In the genomic region with DNA sequence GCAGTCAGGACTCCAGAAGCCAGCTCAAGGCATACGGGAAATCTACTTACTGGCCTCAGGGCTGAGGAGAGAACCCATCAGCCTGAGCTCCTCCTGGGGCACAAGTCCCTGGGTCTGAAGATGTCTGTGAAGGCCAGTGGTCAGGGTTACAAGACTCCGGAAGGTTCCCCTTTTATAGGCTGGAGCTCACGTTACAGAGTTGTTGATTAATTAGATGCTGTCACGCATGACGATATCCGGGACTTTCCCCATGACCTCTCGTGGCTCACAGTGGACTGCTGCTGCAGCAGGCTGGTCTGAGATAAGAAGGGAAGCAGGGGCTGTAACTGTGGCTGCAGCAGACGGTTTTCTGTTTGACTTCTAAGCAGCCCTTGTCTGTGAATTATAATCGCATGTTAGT, we compare ENCODE assay signal across 9 mouse cellular contexts. TPM values are rescaled to one million over a fixed set of nuclear protein-coding genes. Genes with fewer than 3 reads are reported as not detected.
DNase-seq lines count a peak whose midpoint lies in the region; ATAC-seq and TF ChIP-seq lines count a peak whose summit lies in the region.
"Had no signal": no experiment of that assay in that cellular context is flagged by ENCODE, and none has a peak within 500 bp of the region (broad histone marks: within the 10 kb centered on the region; RNA-seq: fewer than 3 reads in every experiment).

No protein-coding gene starts in this region.

- no peak for TF ChIP-seq RAD21 in CH12.LX (IDR thresholded peaks at IDR 0.05; ENCODE audit: low read depth, low read length)

- ATAC-seq in limb, embryonic 15.5 days (ENCODE audit: insufficient number of reproducible peaks, low FRiP score, low TSS enrichment, low read depth): no peak
- no peak for ATAC-seq in hindbrain, postnatal 0 days
- ATAC-seq in forebrain, embryonic 11.5 days (replicated peaks; ENCODE audit: low FRiP score): no peak

- H3K27me3 ChIP-seq in CH12.LX (replicated peaks): no peaks in the 10 kb centered on the region
- peaks cover 21% of the 10 kb centered on the region for H3K27me3 ChIP-seq in limb, embryonic 15.5 days
- H3K27me3 ChIP-seq in myocyte (ENCODE audit: control insufficient read depth, insufficient read depth, insufficient read length): no peaks in the 10 kb centered on the region
- H3K27me3 ChIP-seq in hindbrain, postnatal 0 days (ENCODE audit: insufficient read depth, low read length): no peaks in the 10 kb centered on the region; the same call in 1 of the 2 replicates
- peaks cover 4% of the 10 kb centered on the region; the same call in 1 of the 2 replicates for H3K27me3 ChIP-seq in forebrain, embryonic 11.5 days (ENCODE audit: control insufficient read depth, insufficient read depth, low read length)

- no peaks in the 10 kb centered on the region for H3K36me3 ChIP-seq in CH12.LX (replicated peaks in 1 of 2; ENCODE audit: control insufficient read depth in 1 of 2, insufficient read depth in 1 of 2, low read length in 1 of 2)
- no peaks in the 10 kb centered on the region for H3K36me3 ChIP-seq in limb, embryonic 15.5 days
- H3K36me3 ChIP-seq in myocyte (ENCODE audit: control insufficient read depth, insufficient read depth): no peaks in the 10 kb centered on the region
- H3K36me3 ChIP-seq in hindbrain, postnatal 0 days (ENCODE audit: insufficient read depth, low read length): no peaks in the 10 kb centered on the region
- H3K36me3 ChIP-seq in forebrain, embryonic 11.5 days (ENCODE audit: control insufficient read depth, insufficient read depth, low read length): no peaks in the 10 kb centered on the region
- H3K36me3 ChIP-seq: embryonic facial prominence, embryonic 12.5 days had no signal

- peaks cover 13 to 42% of the 10 kb centered on the region in 2 experiments for H3K4me1 ChIP-seq in CH12.LX (ENCODE audit: control insufficient read depth in 1 of 2, insufficient read depth in 2 of 2)
- H3K4me1 ChIP-seq in limb, embryonic 15.5 days: peaks cover 21% of the 10 kb centered on the region
- no peaks in the 10 kb centered on the region for H3K4me1 ChIP-seq in hindbrain, postnatal 0 days (ENCODE audit: insufficient read depth, low read length)
- H3K4me1 ChIP-seq in forebrain, embryonic 11.5 days (replicated peaks; ENCODE audit: control insufficient read depth, insufficient read depth, low read length): peaks cover 3% of the 10 kb centered on the region; the same call in 1 of the 2 replicates
- H3K4me1 ChIP-seq: embryonic facial prominence, embryonic 12.5 days had no signal

- in situ Hi-C loops in CH12.LX (cut with MboI; ENCODE audit: low pct_ligation_motif_present, low pct_unique_long_range_greater_than_20kb, low sequenced_read_pairs): loop anchor here (25.0 kb wide), 1 partner anchor 436 kb away; no protein-coding TSS in a partner anchor

- no peak overlapping the region for H3ac ChIP-seq in myocyte (ENCODE audit: control insufficient read depth, insufficient read length)

- dilution Hi-C loops in CH12.LX (cut with MboI; ENCODE audit: extremely low pct_ligation_motif_present, extremely low pct_unique_long_range_greater_than_20kb, low sequenced_read_pairs): no loop called here

- TF ChIP-seq CTCF in CH12.LX (conservative IDR thresholded peaks at IDR 0.05 in 1 of 2, IDR thresholded peaks at IDR 0.05 in 1 of 2; ENCODE audit: low read depth in 2 of 2, low read length in 2 of 2): no peak
- no peak for TF ChIP-seq CTCF in hindbrain, postnatal 0 days (IDR thresholded peaks at IDR 0.05; ENCODE audit: low read depth)

- peak; percentile 54 for DNase-seq in CH12.LX (ENCODE audit: extremely low read depth)
- peak; percentile 39 for DNase-seq in adrenal gland, postnatal 25 days
- peak; percentile 50 for DNase-seq in heart, postnatal 25 days (ENCODE audit: low spot score)
- no peak for DNase-seq in hindbrain, postnatal 0 days (ENCODE audit: low spot score)
- no peak for DNase-seq in right cerebral cortex, postnatal 25 days
- no peak for DNase-seq in forebrain, embryonic 11.5 days (ENCODE audit: low spot score)

- 9% methylated on average over 9 of the region's 9 CpGs for WGBS in limb, embryonic 15.5 days
- WGBS in hindbrain, postnatal 0 days: 40% methylated on average over 9 of the region's 9 CpGs
- WGBS in forebrain, embryonic 11.5 days: 57% methylated on average over 9 of the region's 9 CpGs

- no peaks in the 10 kb centered on the region for H3K9me3 ChIP-seq in CH12.LX (replicated peaks; ENCODE audit: low read length)
- no peaks in the 10 kb centered on the region for H3K9me3 ChIP-seq in limb, embryonic 15.5 days
- no peaks in the 10 kb centered on the region for H3K9me3 ChIP-seq in hindbrain, postnatal 0 days (ENCODE audit: low read length)
- H3K9me3 ChIP-seq in forebrain, embryonic 11.5 days (ENCODE audit: control insufficient read depth, low read length): no peaks in the 10 kb centered on the region
- H3K9me3 ChIP-seq: embryonic facial prominence, embryonic 12.5 days had no signal

- no peak overlapping the region for H3K9ac ChIP-seq in CH12.LX (ENCODE audit: insufficient read depth, low read depth)
- no peak overlapping the region for H3K9ac ChIP-seq in limb, embryonic 15.5 days
- H3K9ac ChIP-seq in hindbrain, postnatal 0 days (replicated peaks; ENCODE audit: low read length): no peak overlapping the region
- no peak overlapping the region for H3K9ac ChIP-seq in forebrain, embryonic 11.5 days (ENCODE audit: low read length)
- H3K9ac ChIP-seq: embryonic facial prominence, embryonic 12.5 days had no signal

- TF ChIP-seq POLR2A in CH12.LX (IDR thresholded peaks at IDR 0.05; ENCODE audit: low read depth, low read length) (no peak), myocyte (IDR thresholded peaks at IDR 0.05; ENCODE audit: insufficient read length, low read depth) (no peak)

- no peak overlapping the region for H3K27ac ChIP-seq in CH12.LX (ENCODE audit: insufficient read depth, low read depth)
- 0 out of 2 replicates have a peak overlapping the region, but pooled peaks have one; percentile 7 for H3K27ac ChIP-seq in limb, embryonic 15.5 days
- no peak overlapping the region for H3K27ac ChIP-seq in hindbrain, postnatal 0 days
- no peak overlapping the region for H3K27ac ChIP-seq in forebrain, embryonic 11.5 days (ENCODE audit: low read depth, low read length)
- H3K27ac ChIP-seq: embryonic facial prominence, embryonic 12.5 days had no signal

- TF ChIP-seq EP300 in CH12.LX (IDR thresholded peaks at IDR 0.05; ENCODE audit: low read length): peak; percentile 53

- intact Hi-C loops in heart, postnatal 25 days (cut with DNase I): no loop called here

- H3K79me2 ChIP-seq in CH12.LX (replicated peaks; ENCODE audit: control insufficient read depth, extremely low read depth, insufficient read depth, poor library complexity, severe bottlenecking): no peaks in the 10 kb centered on the region
- H3K79me2 ChIP-seq in myocyte (ENCODE audit: control insufficient read depth, insufficient read depth): no peaks in the 10 kb centered on the region

- H3K4me3 ChIP-seq in CH12.LX (replicated peaks in 1 of 3; ENCODE audit: low read depth in 2 of 3, low read length in 2 of 3, poor library complexity in 1 of 3): no peak overlapping the region
- H3K4me3 ChIP-seq in limb, embryonic 15.5 days: no peak overlapping the region
- no peak overlapping the region for H3K4me3 ChIP-seq in myocyte
- H3K4me3 ChIP-seq in hindbrain, postnatal 0 days (ENCODE audit: low read length): no peak overlapping the region
- H3K4me3 ChIP-seq in forebrain, embryonic 11.5 days (ENCODE audit: low read depth, low read length): no peak overlapping the region
- H3K4me3 ChIP-seq: embryonic facial prominence, embryonic 12.5 days had no signal

- H3K4me2 ChIP-seq in CH12.LX (ENCODE audit: insufficient read depth, low read depth, poor library complexity, severe bottlenecking) (peak overlapping the region; percentile 51; the same call in 1 of the 2 replicates), myocyte (ENCODE audit: low read depth) (peak overlapping the region; percentile 39)
- H3K4me2 ChIP-seq in limb, embryonic 15.5 days: no peak overlapping the region
- H3K4me2 ChIP-seq in hindbrain, postnatal 0 days (ENCODE audit: low read depth, low read length): no peak overlapping the region
- H3K4me2 ChIP-seq in forebrain, embryonic 11.5 days (ENCODE audit: low read depth, low read length, severe bottlenecking): no peak overlapping the region
- H3K4me2 ChIP-seq: embryonic facial prominence, embryonic 12.5 days had no signal

RNA-seq across cellular contexts. Expression of a gene that starts 1.2 kb away (rescaled TPM):
- 0.08 TPM in 1 of 2 replicates, not detected in the other for total RNA-seq in CH12.LX (2012; rRNA removed)
- 0.08 TPM in 1 of 2 replicates, not detected in the other for total RNA-seq in CH12.LX (2014; rRNA removed)
- polyA plus RNA-seq in CH12.LX (2012; ENCODE audit: insufficient read length, low read depth): 0.09 and 0.10 TPM in 2 replicates
- total RNA-seq in adrenal gland, postnatal 25 days (2021): 4.3 and 4.6 TPM in 2 replicates
- 1 to 10 TPM; 3.1 to 3.4 TPM for total RNA-seq in heart, postnatal 25 days (2021)
- 1.7 and 2.4 TPM in 2 replicates for polyA plus RNA-seq in limb, embryonic 15.5 days (2015; fragmentation: Nextera tagmentation; extraction: Ambion mirVana)
- 0.11 TPM for polyA plus RNA-seq in myocyte (2012; fragmentation: generic; extraction: Trizol)
- 0.16 and 1.2 TPM in 2 replicates for total RNA-seq in hindbrain, postnatal 0 days (2014; rRNA removed)
- 1.8 and 2.1 TPM in 2 replicates for polyA plus RNA-seq in hindbrain, postnatal 0 days (2015; fragmentation: Nextera tagmentation; extraction: Ambion mirVana)
- polyA plus RNA-seq in forebrain, embryonic 11.5 days (2014; fragmentation: Nextera tagmentation; extraction: Ambion mirVana): 0.16 and 0.47 TPM in 2 replicates

RNA-seq across cellular contexts. Expression of a gene that starts 28.8 kb away (rescaled TPM):
- total RNA-seq in CH12.LX (2012; rRNA removed): 41.2 and 47.9 TPM in 2 replicates
- 35.3 and 39.8 TPM in 2 replicates for total RNA-seq in CH12.LX (2014; rRNA removed)
- polyA plus RNA-seq in CH12.LX (2012; ENCODE audit: insufficient read length, low read depth): 38.6 and 39.5 TPM in 2 replicates
- total RNA-seq in adrenal gland, postnatal 25 days (2021): 47.5 and 53.2 TPM in 2 replicates
- total RNA-seq in heart, postnatal 25 days (2021): 10 to 100 TPM; 26.8 to 29.5 TPM
- polyA plus RNA-seq in limb, embryonic 15.5 days (2015; fragmentation: Nextera tagmentation; extraction: Ambion mirVana): 52.2 and 57.2 TPM in 2 replicates
- 24.3 TPM for polyA plus RNA-seq in myocyte (2012; fragmentation: generic; extraction: Trizol)
- total RNA-seq in hindbrain, postnatal 0 days (2014; rRNA removed): 33.5 and 40.2 TPM in 2 replicates
- polyA plus RNA-seq in hindbrain, postnatal 0 days (2015; fragmentation: Nextera tagmentation; extraction: Ambion mirVana): 22.1 and 24.3 TPM in 2 replicates
- 72.8 and 79.8 TPM in 2 replicates for polyA plus RNA-seq in forebrain, embryonic 11.5 days (2014; fragmentation: Nextera tagmentation; extraction: Ambion mirVana)

RNA-seq across cellular contexts. Expression of a gene that starts 34.2 kb away (rescaled TPM):
- total RNA-seq in CH12.LX (2012; rRNA removed) (15.2 and 19.6 TPM in 2 replicates), CH12.LX (2014; rRNA removed) (16.0 and 17.0 TPM in 2 replicates)
- polyA plus RNA-seq in CH12.LX (2012; ENCODE audit: insufficient read length, low read depth) (13.2 and 16.1 TPM in 2 replicates), myocyte (2012; fragmentation: generic; extraction: Trizol) (65.8 TPM)
- 2.7 and 3.5 TPM in 2 replicates for total RNA-seq in adrenal gland, postnatal 25 days (2021)
- total RNA-seq in heart, postnatal 25 days (2021): 10 to 100 TPM in 1 of 2 experiments, 1 to 10 TPM in 1; 7.0 to 11.1 TPM
- polyA plus RNA-seq in limb, embryonic 15.5 days (2015; fragmentation: Nextera tagmentation; extraction: Ambion mirVana): 12.0 and 13.5 TPM in 2 replicates
- 10.1 and 13.8 TPM in 2 replicates for total RNA-seq in hindbrain, postnatal 0 days (2014; rRNA removed)
- polyA plus RNA-seq in hindbrain, postnatal 0 days (2015; fragmentation: Nextera tagmentation; extraction: Ambion mirVana): 8.4 and 8.5 TPM in 2 replicates
- polyA plus RNA-seq in forebrain, embryonic 11.5 days (2014; fragmentation: Nextera tagmentation; extraction: Ambion mirVana): 2.5 and 3.3 TPM in 2 replicates

Comparison
In these comparisons a context has a peak if more than half of its experiments do, and no peak if none do; other contexts are left out.
1. DNase-seq: peak in CH12.LX (single experiment), adrenal gland, postnatal 25 days (single experiment) and heart, postnatal 25 days (single experiment); none in hindbrain, postnatal 0 days (single experiment), right cerebral cortex, postnatal 25 days (single experiment) and forebrain, embryonic 11.5 days (single experiment).
2. H3K4me2 ChIP-seq: peak in CH12.LX (single experiment) and myocyte (single experiment); none in limb, embryonic 15.5 days (single experiment), hindbrain, postnatal 0 days (single experiment) and forebrain, embryonic 11.5 days (single experiment).